Mouse (Mus musculus) cerebellum, adult 11-12 months (tissue): Measurements from ENCODE around the gene Fam136a.

ENCODE experiments used
- DNase-seq: peaks from one replicate; pipeline ENCODE4 v3.0.0; 2022

Gene Fam136a

DNA sequence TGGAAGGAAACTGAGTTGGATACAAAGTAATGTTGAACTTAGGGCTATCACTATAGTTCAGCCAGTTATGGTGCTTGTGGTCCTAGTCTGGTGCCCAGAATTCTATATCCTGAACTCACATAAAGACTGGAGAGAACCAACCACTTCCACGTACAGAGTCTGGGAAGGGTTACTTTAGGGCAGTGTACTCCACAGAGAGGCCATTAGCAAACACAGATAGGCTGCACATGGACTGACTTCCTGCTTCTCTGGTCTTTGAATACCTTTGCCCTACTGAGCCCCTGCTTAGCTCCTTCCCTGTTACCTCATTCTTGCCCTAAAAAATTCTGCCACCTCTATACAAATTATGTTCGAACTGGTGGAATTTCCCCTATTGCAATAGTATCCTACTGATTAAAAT lies 34.5 kb downstream of the Fam136a start:
- DNase-seq, result no peak

DNA sequence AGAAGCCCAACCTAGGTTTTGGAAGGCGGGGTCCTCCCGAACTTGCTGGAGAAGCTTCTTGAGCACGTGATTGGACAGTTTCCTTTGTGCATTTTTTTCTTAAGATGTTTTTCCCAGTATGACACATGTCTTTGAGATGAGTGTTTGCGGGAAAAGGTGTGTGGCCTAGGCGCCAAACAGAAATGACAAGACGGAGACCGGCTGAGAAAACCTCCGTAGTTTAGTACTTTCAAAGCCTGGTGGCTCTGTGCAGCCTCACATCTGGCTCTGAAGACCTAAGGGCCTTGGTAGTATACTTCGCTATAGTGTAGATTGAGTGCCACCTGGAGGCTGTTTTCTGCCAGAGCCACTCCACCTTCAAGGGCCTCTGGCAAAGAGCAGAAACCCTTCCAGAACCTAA lies 35.5 kb downstream of the Fam136a start:
- peak; percentile 51 for DNase-seq

DNA sequence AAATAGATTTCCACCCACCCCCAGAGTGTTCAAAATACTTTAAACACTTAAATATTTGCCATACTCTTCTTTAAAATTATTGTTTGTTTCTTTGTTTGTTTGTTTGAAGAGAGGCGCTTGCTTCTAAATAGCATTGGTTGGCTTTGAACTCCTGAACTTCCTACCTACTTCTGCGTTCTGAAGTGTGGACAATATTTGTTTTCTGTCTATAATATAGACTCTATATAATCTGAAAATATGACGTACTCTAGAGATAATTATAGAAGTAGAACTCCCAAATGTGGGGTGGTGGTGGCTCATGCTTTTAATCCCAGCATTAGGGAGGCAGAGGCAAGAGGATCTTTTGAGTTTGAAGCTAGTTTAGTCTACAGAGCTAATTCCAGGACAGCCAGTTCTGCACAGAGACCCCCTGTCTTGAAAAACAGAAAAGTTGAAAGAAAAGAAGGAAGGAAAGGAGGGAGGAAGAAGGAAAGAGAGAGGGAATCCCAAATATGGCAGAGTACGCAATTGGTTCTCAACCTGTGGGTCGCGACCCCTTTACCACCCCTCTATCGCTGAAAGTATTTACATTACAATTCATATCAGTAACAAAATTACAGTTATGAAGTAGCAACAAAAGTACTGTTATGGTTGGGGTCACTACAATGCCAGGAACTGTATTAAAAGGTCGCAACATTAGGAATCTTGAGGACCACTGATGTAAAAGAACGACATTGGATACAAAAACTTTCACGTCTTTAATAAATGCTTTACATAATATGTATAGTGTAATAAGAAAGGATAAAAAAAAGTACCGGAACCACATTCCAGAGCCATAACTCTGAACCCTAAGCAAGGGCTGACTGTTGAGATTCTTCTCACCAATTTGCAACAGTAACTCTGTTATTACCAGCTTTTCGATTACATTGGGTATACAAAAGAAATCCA lies 37.5 kb downstream of the Fam136a start:
- DNase-seq, result no peak

DNA sequence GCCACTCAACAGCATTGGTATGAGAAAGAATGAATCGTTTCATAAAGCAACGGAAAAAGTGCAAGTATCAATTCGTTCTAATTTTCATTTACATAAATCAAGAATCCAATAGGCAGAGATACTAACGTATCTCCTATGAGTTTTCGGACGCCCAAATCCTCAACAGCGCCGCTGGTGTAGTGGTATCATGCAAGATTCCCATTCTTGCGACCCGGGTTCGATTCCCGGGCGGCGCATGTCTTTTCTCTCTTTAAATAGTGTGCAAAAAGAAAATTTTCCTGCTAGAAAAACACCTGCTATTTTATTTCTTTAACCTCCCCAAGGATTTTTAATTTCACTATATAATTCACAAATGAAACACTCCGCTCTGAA lies 38.3 kb downstream of the Fam136a start:
- DNase-seq, result no peak

DNA sequence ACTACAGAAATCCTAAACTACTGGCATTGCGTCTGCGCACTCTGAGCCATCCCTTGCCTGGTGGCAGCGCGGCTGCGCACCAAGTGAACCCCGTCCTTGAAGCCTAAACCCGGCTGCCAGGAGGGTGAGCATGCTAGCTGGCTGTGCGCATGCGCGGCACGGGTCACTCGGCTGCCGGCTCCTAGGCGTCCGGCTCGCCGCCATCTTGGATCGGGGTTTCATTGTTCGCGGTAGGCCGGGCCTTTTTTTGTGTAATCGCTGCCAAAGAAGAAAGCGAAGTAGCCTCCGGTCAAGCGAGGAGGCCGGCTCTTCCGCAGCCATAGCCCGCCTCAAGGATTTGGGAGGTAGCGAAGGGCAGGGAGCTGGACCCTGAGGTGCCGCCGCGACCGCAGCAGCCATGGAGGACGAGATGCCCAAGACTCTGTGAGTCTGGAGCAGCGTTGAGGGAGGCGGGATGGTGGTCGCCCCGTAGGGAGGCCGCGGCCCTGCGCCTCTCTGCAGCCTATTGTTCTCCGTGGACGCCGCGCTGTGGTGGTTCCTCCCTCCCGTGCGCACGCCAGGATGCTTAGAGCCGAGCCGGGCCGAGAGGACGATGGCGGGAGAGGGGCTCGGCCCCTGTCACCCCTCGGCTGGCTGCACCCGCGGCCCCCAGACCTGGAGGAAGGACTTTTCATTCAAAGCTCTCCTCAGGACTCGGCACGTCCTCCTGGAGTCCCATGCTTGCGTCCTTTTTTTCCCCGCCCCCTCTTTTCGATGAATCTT lies 38.8 kb downstream of the Fam136a start, which contains the start of gene Tia1:
Gene Tia1 (plus strand): TSS at position 120 of the 762 bp plus-strand sequence.
- DNase-seq, result peak; percentile 99

DNA sequence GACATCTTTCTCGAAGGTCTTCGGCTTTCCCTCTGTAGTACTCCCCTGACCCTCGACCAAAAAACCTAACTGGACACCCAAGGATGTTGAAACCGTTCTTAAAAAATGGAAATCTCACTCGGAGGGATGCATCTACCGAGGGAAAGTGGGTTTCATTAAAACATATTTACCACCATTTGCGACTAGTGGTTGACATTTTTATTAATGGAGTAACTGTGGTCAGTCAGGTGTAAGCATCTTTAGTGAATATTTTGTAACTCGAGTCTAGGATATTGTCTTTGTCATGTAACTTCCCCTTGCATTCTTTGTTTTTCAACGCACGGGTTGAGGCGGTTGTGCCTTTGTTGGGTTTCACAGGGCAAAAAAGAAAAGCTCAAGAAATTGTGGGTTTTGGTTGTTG lies 39.5 kb downstream of the Fam136a start:
- DNase-seq, result no peak

DNA sequence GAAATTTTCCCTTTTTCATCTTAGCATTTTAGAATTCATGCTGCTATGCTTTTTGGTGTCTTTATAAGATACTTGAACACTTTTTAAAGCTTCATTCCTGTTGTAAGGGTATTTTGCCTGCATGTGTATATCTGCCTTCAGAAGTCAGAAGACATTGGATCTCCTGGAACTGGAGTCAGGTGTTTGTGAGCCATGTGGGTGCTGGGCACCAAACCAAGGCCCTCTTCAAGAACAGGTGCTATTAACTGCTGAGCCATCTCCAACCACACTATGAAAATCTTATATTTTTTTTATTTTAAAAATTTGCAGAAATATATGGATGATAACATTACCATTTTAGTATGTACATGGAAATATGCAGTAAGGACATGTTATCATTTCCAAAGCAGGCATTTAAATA lies 40.9 kb downstream of the Fam136a start:
- no peak for DNase-seq

DNA sequence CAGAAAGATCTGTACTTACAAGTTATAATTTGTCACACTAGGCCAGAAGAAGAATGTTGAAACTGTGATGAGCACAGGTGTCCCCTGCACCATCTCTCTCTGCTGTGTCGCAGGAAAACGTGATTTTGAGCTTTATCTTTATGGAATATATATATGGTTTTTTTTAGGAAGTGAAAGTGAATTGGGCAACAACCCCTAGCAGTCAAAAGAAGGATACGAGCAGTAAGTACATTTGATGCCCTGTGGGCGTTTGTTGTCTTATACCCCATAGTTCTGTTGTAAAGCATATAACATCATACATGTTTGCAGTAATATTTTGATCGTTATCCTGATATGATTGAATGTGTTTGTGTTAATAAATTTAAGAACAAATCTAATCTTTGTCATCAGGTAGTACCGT lies 53.3 kb downstream of the Fam136a start:
- DNase-seq, result no peak

DNA sequence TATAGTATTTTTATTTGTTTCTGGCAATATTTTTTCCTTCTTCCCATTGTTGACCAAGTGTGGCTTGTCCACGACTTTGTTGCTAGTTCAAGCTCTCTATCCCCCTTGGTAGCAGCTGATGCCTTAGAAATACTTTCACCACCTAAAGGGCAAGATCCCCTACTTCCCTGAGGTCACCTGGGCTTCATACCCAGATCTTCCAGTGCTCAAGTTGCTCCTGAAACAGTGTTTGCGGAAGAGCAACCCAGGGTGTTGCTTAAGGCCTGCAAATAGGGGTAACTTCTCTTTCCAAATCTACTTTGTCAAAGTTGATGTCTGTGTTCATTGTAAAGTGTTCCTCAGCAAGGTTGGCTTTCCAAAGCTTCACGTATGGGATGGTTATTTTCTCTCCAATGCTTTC lies 53.8 kb downstream of the Fam136a start:
- DNase-seq, result no peak
